Mouse (Mus musculus) left cerebral cortex, postnatal 36 days (tissue): Measurements from ENCODE around the gene Vgll4. TPM values are rescaled to one million over a fixed set of nuclear protein-coding genes. Genes with fewer than 3 reads are reported as not detected.

Experiments
- DNase-seq, 2 experiments: peaks; one replicate each; pipeline ENCODE4 v3.0.0; 2021 to 2022; ENCODE audit warnings: low spot score in 2 of 2, mixed read lengths in 1 of 2
- intact Hi-C: fragments of 180-260 bp; cut with DNase I; formaldehyde crosslinking; loops from one replicate; pipeline ENCODE4 v1.15.1; 2025
- total RNA-seq, 2 experiments: library from RNA; stranded (reverse); gene quantifications; 2 replicates each; pipeline ENCODE4 v1.2.3; 2021

The Vgll4 gene
- total RNA-seq, 2 experiments from 2014 or later: 58.5 to 68.8 TPM

DNA sequence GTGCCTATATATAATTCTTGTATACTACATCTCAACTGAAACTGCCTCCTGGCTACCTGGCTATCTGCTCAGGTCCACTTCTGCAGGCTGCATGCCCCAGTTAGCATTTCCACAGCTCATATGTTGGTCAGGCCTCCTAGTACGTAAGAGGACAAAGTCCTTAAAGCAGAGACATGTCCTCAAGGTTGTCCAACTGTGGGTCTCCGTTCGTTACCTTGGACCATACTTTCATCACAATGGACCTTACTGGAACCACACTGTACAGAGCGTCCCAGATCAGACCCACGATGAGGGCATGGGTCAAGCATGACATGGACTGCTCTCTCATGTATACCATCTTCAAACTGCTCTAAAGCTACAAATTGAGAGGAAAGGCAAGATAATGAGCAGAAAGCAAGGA is 16.2 kb downstream of the Vgll4 start:
- intact Hi-C loops: no loop called here

DNA sequence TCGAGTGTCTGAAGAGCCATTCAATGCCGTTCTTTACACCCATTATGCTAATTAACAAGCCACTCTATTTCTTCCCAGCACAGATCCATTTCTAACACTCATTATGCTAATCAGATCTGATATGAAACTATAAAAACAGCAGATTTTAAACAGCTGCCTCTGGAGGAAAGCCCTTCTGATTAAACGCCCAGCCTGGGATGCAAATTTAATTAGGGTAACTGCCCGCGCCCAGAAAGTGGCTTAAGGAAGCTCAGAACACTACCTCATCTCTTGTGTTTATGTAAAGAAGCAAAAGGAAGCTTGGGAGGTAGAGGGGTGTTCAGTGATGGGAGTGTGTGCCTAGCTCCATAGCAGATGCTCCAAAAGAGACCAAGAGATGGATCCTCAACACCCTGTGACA is 17.4 kb downstream of the Vgll4 start:
- DNase-seq: no peak
- intact Hi-C loops: no loop called here

More for the DNA sequence above, 16.2 kb downstream of the Vgll4 start:
- DNase-seq: no peak

DNA sequence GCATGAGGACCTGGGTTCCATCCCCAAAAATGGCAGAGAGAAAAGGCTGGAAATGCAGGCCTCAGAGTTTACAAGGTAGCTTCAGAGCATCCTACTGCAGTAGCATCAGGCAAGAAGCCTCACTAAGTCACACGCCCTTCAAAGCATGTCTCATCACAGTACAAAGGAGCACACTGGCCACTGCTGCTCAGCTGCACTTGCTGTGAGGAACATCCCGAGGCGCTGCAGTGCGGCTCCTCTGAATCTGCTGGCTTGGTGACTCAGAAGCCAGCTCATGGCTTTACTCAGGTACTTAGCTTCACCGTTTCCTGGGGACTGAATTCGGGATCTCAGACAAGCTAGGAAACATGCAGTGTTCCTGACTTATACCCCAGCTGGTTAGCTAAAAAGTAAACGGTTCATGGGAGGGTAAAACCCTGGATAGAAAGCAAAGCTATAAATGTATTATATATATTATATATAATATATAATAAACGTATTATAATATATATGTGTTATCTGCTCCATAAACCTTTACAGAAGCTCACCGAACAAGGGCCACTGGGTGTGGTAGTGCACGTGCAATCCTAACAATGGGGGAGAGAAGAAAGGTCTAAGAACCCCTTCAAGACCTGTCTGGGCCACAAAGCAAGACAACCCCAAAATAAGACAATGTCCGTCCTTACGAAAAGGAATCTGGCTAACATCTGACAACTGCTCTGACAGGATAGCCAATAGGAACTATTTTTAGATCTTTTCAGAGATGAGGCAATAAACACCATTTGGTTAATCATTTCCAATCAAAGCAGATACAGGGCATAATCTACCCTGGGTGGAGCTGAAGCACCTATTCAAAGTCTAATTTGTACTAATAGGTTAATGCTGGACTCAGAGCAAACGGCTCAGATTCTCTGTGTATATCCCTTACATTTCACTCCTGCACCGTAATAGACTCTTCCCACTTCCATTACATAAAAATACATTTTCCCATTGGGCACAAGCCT is 25.0 kb downstream of the Vgll4 start:
- intact Hi-C loops: no loop called here
- no peak for DNase-seq

DNA sequence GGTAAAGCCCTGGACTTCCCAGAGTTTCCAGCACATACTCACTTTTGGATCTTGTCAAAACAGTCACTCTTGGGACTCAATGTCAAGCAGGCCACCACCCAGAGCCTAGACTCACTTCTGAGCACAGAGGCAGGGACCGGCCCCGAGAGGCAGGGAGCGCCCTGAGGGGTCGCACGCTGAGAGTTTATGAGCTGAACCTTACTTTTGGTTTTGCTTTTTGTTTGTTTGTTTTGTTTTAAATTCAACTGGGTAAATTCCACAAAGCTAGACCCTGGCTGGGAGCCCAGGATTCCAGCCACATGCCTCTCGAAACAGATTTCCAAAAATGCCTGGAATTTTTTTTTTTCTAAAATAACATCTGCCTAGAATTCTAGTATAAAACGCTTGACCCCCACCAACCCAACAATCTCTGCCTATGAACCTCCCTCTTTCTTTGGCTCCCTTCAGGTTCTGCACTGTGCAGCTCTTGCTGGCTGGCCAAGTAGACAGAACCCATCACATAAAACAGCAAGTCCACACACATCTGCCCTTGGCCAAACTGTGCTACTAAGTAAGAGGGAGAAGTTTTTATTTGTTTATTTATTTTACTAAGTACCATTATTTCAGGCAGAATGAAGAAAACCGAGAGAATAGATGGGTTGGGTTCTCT is 28.5 kb downstream of the Vgll4 start:
- intact Hi-C loops: no loop called here
- DNase-seq: no peak

DNA sequence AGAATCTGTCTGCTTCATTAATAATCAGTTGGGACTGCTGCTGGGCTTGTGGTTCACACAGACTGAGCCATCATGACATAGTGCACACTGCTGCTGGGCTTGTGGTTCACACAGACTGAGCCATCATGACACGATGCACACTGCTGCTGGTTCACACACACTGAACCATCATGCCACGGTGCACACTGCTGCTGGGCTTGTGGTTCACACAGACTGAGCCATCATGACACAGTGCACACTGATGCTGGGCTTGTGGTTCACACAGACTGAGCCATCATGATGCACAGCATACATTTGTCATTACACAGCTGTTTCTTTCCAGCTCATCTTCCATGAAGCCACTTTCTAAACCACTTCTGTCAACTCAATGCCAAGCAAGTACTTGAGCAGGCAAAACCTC is 30.1 kb downstream of the Vgll4 start:
- DNase-seq: no peak
- intact Hi-C loops: no loop called here

DNA sequence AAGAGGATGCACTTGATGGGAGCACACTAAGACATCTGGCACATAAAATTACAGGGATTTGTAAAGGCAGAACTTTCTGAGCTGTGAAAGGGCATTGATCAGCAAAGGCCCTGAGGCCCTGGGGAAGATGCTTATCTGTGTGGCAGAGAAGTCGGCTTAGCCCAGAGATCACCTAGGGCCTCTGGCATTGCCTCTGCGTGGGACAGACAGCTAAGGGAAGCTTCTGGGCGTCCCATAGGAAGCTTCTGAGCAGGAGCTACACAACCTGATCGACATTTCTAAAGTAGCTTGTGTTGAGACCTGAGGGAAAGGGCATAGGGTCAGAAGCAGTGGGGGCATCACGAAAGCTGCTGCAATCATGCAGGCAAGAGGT is 32.9 kb downstream of the Vgll4 start:
- no peak for DNase-seq
- intact Hi-C loops: no loop called here

DNA sequence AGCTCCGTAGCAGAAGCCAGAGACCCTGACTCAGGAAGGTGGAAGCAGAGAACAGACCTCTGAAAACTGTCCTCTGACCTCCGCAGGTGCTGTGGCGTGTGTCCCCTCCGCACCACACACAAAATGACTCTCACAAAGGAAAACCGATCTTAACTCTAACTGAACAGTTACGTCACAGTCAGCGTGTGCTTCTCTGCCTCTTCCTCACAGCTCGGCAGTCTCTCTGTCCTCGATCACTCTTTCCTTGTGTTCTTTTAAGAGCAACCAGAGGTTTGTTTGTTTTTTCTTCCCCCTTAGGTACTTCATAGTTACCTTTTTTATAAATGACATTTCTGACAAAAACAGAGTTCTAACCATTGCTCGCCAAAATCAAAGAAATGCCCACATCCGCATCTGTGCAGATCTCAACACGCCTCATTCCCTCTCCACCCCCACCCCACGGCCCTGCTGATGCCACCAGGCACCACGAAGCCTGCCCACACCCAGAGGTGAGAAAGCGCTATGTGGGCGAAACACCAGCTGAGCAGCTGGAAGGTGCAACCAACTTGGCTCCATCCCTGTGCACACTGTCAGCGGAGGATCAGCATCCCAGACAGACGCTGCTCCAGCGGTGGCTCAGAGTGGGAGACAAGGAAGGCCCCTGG is 33.4 kb downstream of the Vgll4 start:
- intact Hi-C loops: no loop called here
- peak in 1 of 2 experiments; percentile 39 for DNase-seq

DNA sequence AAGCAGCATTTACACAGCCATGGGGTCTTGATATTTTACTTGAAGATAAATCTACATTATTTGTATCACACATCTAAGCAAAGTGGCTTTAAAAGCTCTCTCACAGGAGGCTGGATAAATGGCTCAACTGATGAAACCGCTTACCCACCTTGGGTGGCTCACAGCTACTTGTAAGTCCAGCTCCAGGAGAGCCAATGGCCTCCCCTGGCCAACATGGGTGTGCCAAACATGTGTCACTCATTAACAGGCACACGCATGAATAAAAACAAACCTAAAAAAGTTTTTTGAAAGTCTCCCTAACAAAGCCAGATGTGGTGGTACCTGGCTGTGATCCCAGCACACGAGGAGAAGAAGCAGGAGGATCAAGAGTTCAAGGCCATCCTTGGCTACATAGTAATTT is 34.4 kb downstream of the Vgll4 start:
- intact Hi-C loops: no loop called here
- DNase-seq: no peak

DNA sequence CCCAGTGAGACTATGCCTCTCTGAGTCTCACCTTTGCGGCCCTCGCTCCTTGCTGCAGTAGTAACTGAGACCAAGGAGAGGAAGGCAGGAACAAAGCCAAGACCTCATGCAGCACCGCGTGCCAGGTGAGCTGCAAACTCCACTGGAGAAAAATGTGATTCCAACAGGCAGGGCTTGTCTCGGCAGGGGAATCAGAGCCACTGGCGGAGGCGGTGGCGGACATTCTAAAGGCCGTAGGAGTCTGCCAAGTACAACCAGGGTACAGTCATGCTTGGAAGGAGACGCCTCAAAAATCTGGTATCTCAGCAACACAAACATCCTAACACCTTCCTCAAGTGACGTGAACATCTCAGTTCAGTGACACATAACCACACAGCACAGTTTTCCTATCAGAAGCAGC is 35.7 kb downstream of the Vgll4 start:
- DNase-seq: no peak
- intact Hi-C loops: no loop called here

DNA sequence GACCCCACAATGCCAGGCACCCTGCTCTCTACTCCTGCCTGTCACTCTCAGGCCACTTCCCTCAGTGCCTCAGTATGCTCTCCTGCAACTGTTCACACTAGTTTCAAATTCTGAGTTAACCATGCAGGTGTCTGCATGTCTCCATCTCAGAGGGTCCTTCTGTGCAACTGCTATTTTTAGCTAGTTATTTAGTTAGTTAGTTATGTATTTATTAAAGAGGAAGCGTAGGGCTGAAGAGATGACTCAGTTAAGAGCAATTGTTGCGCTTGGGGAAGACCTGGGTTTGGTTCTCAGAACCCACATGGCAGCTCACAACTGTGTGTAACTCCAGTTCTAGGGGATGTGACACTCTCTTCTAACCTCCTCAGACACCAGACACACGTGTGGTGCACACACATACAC is 36.8 kb downstream of the Vgll4 start:
- DNase-seq: no peak
- intact Hi-C loops: no loop called here

DNA sequence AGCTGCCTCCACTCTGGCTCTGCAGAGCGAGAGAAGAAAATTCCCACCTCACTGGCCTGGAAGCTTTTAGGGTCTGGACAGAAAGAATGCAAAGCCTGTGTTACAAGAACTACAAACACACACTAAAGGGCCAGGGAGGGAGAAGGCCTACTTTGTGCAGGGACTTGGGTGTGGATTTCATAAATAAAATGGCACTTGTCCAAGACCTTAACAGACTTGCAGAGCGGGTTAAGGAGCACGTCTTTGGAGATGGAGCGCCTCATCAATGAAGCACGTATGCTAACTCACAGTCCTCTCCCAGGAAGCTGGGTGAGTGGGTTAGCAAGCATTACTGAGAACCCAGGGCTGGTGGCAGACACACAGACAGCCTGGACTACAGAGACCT is 37.7 kb downstream of the Vgll4 start:
- intact Hi-C loops: no loop called here
- no peak for DNase-seq

DNA sequence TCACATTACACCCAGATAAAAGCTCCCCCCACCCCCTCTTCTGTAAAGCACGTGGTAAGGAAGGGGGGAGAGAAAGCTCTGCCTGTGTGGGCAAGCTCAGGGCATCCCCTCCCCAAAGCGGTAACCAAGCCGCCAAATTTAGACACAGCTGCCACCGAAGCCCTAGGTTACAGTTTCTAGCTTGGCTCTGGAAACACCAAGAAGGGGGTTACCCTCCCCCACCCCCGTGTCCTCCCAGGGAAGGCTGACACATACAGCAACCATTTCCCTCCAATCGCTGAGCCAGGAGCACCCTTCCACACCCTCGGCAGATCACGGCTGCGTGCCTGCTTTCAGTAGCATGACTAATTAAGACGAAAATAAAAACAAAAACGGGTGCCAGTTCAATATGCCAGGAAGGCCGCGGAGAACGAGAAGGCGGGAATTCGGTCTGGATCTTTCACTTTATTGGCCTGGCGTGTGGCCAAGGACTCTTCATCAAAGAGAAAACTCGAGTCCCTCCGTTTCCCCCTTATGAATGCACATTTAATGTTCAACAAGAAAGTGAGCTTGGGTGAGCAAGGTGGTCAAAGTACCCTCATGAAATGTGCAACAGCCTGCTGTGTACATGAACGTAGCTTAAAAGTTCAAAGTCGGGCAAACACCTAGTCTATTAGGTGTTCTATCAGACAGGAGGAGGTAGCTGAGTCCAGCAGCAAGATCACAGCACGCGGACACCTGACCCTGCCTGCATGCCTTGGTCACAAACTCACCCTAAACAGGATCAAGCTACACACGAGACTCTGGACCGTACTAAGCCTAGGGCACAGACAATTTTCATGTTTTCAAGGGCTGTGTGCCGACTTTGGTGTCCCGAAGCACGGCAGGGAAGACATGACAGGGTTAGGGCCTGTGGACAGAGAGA is 38.3 kb downstream of the Vgll4 start:
- intact Hi-C loops: loop anchor here (2.0 kb wide), 1 partner anchor 37 kb away; the partner anchor contains the start of gene Vgll4
- DNase-seq: peak in 1 of 2 experiments; percentile 35

DNA sequence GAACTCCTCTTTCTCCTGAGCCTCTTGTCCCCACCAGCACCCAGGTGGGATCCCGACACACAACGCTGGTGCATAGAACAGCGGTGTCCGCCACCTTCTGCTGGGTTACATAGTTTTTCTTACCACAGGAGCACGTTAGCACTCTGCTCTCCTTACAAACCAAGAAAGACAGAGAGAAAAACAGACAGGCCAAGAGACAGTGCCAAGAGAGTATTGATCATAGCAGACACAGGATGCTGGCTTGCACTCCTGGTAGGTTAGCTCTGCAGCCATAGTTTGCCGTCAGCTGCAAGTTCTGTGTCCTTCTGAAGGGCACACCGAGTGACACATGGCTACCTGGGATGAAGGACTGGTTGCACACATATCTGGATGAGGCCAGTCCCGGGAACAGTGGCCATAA is 39.1 kb downstream of the Vgll4 start:
- no peak for DNase-seq
- intact Hi-C loops: loop anchor here (2.0 kb wide), 1 partner anchor 38 kb away; the partner anchor contains the start of gene Vgll4

DNA sequence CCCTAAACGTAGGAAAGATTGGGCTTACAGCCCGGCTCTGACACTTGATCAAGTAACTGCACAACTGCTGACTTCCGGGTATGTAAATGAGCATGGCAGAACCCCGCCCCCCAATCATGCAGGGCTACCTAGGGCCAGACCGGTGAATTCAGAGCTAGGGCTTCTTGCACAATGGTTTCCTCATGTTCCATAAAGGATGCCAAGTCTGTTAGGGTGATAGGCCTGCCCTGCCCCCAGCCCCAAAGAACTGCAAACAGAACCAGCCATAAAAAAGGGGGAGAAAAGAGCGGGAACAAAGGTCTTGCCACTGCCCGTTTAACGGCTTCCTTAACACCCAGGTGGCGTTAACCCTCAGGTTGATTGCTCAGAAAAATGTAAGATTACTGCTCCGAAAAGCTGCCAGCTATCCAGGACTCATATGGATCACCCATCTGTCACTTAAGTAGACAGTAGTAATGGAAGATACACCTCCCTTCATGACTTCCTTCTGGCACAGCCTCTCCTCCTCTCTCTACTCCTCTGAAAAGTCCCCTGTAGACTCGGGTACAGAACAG is 39.7 kb downstream of the Vgll4 start:
- no peak for DNase-seq
- intact Hi-C loops: loop anchor here (2.0 kb wide), 1 partner anchor 39 kb away; the partner anchor contains the start of gene Vgll4

DNA sequence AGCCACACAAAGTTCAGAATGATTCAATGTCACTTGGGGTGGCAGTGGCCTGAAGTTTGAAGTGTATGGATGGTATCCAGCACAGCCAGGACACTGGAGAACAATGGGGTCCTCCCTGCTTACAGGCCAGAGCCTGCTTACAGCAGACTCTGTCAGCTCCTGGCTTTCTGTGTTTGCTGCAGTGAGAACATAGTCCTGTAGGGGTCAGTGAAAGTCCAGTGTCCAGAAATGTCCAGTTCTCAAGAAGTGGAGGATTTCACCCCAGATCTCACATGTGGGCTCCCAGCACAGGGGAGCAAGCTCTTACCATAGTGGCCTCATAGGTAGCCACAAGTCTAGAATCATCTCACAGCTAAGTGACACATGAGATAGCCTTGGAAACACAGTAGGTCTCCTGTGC is 40.4 kb downstream of the Vgll4 start:
- no peak for DNase-seq
- intact Hi-C loops: loop anchor here (2.0 kb wide), 1 partner anchor 99 kb away; no protein-coding TSS in a partner anchor

DNA sequence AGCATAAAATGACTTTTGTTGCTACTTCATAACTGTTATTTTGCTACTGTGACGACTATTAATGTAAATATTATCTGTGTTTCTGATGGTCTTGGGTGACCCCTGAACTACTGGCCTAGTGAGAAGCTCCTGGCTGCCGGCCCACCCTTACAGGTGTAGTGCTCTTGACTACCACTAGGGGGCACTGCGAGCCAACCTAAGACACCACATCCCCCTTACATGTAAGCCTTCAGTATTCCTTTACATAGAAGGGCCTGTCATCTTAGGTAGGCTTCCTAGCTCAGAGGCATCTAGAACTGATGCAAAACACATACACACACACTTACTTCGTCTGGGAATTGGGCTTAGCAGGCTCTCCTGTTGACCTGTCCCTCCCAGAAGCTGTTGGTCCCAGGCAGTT is 41.3 kb downstream of the Vgll4 start:
- DNase-seq: peak; percentile 59 to 60

DNA sequence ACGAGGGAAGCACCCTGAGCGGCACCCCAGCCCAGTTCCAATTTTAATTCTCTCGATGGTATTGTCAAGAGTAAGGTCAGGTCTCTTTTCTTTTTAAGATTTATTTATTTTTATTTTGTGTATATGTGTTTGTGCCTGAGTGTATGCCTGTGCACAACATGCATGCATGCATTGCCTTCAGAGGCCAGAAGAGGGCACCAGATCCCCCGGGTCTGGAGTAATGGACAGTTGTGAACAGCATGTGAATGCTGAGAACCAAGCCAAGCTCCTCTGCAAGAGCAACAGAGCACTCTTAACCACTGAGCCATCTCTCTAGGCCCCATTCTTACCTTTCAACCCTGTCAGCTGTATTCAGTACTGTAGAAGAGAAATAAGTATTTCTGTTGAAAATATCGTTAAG is 42.4 kb downstream of the Vgll4 start:
- intact Hi-C loops: loop anchor here (2.0 kb wide), 1 partner anchor 203 kb away; no protein-coding TSS in a partner anchor
- no peak for DNase-seq

More for the DNA sequence above, 41.3 kb downstream of the Vgll4 start:
- intact Hi-C loops: loop anchor here (1.0 to 2.0 kb wide), 2 partner anchors 79 to 100 kb away; no protein-coding TSS in a partner anchor

DNA sequence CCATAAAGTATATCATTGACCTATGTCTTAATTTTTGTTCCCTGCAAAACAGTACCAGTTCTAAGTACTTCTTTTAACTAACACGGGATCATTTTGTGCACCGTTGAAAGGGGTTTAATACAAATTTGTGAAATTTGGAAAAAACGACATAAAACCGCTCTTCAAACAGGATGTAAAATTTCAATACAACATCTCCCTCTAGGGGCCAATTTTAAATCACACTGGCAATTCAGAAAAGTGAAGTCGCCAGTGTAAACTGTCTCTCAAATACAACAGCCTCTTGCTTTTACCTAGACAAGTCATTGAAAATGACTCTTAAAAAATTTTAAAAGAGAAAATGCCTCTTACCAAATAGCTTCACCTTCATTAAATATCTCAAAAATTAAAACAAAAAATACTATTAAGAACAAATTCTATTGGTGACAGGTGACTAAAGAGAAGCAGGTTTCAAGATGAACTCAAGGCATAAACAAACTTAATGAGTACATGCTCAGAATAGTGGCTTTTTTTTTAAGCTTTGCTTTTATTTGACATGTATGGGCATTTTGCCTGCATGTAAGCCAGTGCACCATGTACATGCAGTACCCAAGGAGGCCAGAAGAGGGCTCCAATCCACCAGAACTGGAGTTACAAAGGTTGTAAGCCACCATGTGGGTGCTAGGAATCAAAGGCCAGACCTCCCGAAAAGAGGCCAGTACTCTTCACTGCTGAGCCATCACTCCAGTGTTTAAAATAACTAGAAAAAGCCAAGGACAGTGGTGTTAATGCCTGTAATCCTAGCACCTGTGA is 43.2 kb downstream of the Vgll4 start:
- DNase-seq: no peak
- intact Hi-C loops: loop anchor here (2.0 kb wide), 1 partner anchor 202 kb away; no protein-coding TSS in a partner anchor
